Mouse (Mus musculus) Muller cell, postnatal 12 days (primary cell): ENCODE measurements at regions not wholly inside any gene's neighbourhood (a gene's known extent, or its start where the extent isn't known, plus 50 kb on each side); places are given as distances from the start of the nearest gene placed in this dataset.

Source experiments
- DNase-seq: peaks from one replicate; pipeline ENCODE4 v3.0.0-alpha.2; 2015; ENCODE audit errors: inconsistent ontology term

DNA sequence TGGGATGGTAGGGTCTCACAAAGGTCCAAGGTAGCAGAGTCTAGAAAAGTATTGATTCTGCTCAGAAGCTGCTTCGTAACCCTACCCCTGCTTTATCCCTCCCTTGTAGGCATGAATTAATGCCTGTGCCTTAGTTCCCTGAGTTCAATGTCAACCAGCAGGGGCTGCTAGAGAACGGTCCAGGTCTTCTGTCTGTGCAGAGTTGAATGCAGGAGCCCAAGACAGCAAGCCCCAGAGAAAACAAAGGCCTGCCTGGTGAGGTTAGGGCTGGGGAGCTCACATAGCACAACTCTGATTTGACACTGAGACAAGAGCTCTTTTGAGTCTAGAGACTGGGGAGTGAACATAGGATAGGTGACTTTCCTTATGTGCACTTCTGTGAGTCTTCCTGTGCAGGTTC is 56.6 kb downstream of the Olig3 start:
- DNase-seq, result peak; percentile 13

DNA sequence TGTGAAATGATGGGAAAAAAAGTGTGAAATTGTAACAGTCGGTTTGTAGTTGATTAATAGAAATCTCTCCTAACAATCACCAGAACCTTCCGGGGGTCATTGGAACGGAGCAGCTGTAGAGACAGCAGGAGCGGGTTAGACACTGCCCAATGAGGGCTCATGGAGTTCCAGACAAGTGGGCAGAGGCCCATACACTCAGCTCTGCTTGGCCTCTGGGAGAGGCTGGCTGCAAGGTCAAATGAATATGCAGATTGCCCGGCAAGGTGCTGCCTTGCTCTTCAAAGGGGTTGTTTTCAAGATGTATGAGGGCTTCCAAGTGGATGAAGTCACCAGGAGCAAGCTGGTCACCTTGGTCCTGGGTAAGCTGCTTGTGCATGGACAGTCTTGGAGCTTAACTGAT is 57.6 kb downstream of the Olig3 start:
- no peak for DNase-seq

DNA sequence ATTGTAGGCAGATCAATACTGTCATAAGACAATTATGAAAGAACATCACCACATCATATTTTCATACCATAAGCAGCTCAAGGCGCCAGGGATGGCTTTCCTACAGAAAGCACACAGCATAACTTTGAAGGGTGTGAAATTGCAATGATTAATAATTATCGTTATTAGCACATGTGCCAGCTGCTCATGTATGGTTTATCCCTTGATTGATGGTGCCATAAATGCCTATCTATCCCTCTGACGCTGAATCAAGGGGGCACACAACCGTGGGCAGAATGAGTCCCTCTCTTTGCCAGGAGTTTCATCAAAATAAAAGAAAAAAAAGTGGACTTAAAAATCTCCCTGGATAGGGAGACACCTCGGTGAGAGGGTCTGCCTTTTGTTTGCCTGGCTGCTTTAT is 58.5 kb downstream of the Olig3 start:
- DNase-seq, result no peak

DNA sequence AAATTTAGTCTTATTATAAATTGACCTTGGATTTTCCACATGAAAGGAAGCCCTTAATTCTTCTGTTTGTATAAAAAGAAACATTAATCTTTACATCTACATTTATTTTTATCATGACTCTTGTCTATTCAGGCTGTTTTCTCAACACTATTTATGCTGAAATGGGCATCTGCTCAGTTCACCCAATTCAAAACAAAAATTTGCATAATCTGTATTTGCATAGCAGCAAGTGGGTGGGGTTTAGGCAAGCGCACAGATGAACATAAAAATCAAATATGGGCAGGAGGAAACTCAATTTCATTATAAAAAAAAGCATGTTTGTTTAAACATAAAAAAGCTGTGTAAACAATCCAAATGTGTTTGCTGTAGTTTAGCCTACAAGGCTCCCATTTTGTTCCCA is 67.7 kb downstream of the Olig3 start:
- no peak for DNase-seq

DNA sequence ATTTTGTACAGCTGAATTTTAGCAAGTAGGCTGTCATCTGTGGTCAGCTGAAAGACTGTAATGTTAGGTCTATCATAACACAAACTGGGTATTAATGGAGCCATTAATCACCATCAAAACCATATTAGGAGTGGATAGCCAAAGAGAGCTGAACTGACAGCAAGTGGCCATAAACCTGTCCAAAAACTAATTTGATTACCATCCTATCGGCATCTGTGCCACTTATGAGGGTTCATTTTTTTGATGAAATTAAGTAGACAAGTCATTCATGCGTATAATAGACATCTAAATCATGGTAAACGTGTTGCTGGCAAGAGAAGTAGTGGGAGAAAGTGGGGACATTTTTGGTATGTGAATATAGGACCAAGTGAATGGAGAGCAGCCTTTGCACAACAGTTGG is 68.6 kb downstream of the Olig3 start:
- peak; percentile 45 for DNase-seq

DNA sequence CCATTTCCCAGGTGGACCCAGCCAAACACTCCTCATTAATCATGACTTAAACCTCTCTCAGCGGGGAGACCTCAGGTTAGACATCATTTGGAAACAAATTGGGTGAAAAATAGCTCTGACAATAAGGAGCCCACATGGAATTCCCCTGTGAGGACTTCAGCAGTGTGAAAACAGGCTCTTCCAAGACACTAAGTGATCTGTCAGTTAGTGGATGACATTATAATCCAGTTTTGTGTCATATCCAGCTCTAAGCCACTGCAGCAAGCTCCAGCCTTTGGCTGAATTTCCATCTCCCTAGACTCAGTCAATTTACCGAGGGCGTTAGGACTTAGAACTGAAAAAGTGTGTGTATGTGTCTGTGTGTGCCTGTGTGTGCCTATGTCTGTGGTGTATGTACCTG is 70.5 kb downstream of the Olig3 start:
- DNase-seq, result no peak

DNA sequence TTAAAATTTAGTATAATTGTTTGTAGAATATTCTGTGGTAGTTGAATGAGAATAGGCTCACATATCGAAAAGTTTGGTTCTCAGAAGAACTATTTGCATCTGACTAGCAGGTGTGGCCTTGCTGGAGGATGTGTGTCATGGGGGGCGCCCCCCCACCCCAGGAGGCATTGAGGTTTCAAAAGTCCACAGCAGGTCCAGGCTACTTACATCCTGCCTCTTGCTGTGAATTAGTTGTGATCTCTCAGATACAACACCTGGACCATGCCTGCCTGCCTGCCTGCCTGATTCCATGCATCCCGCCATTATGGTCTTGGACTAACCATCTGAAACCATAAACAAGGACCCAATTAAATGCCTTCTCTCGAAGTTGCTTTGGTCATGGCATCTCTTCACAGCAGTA is 76.2 kb downstream of the Olig3 start:
- DNase-seq, result no peak

DNA sequence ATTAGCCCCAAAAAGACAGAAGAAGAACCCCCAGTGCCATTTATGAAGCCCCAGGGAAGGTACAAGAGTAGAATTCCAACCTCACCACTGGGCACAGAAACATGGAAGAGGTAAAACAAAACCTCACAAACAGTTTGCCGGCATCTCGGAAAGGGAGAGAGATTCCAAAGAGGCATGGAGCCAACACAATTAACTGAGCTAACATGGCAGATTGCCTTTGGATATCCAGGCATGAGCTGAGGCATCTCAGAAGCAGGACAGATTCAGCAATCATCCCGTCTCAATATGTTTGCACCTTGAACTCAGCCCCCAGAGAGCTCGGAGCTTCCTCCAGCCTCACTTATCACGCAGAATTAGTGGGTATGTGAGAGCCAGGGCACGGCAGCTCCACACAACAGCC is 78.3 kb downstream of the Olig3 start:
- DNase-seq, result no peak

DNA sequence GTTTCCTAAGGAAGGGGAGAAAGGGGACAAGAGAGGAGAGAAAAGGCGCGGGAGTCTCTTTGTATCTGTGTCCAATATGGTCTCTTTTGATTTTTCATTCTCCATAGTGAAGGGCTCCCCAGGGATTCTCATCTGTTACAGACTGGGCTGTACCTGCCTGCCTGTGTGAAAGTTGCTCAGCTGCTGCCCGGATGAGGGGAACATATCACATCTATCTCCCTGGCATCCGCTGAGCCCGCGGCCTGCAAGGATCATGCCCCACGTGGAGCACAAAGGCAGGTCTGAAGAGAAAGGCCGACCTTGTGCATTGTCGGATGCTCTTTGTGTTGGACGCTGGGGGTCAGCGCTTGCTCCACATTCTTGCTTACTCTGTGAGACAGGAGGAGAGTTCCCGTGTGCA is 85.5 kb downstream of the Olig3 start:
- DNase-seq, result no peak

DNA sequence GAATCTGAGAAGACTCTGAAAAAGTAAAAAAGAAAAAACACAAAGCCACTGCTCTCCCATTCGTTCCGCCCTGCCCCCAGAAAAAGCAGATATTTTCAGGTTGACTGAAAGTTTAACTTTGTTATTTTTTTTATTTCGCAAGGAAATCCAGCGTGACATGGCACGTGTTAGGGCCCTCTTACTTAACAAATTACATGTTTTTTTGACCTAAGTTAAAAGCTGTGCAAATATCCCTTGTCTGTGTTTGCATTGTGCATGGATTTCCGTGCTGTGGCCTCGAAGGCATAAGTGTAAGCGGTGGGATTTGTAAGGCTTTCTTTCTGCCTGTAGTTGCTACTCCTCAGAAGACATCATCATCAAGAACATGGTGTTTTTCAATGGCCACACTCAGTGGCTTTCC is 87.2 kb downstream of the Olig3 start:
- no peak for DNase-seq

DNA sequence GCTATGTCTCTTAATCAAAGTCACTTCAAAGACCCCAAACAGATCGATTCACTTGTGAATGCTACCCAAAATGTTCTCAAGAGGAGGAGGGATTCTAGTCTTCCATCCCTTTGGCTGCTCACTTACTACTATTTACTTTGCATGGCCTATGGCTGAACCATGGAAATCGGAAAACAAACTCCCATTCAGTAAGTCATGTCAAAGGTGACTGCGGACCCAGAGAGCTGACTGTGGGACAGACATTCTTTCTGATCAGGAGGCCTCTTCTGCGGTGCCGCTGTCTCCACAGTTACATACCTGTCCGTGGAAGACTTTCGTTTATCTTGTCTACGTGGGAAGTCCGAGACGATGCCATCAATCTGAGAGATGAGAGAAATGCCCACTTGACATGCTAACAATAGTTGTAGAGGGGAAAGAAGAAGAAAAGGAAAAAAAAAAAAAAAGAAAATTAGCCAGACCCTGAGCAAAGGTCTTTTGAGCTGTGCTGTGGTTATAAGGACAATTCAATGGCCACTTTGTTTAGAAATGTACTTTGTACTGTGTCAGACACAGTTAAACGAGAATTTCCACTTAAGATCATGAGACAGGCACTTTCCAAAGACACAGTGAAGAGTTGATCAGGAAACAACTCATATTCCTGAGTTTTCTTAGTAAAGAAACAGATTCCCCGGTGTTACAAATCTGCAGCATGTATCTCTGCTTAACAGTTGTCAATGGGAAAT is 92.7 kb downstream of the Olig3 start:
- DNase-seq, result no peak

DNA sequence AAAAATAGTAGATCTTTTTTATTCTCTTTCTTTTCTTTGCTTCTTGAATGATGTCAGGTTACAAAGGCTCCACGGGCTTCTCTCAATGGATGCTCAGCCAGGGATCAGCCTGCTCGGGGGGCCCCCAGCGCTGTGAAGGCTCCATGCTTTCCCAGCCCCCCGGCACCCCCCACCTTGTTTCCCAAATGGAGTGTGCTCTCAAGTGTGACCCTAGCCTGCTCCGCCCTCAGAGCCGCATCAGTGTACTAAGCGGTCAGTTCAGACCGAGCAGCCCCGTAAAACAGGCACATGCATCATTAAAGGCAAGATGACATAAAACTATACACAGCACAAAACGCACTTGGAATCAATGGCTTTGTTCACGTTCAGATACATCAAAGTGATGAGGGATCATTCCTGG is 102.7 kb downstream of the Olig3 start:
- no peak for DNase-seq

DNA sequence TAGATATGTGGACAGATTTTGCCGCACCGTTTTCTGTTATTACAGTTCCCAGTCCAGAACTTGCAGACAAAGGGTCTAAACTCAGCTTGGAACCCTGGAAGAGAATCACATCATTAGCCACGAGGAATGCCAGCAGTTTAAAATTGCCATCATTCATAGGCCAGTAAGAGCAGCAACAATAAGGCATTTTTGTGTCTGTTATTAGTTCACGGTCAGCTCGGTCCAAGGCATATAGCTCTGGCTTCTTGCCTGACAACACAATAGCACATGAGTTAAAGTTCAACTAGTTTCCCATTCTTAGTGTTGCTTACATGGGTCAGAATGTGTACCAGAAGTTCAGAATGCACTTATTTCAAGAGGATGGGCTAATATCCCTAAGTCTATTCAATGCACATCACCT is 103.4 kb downstream of the Olig3 start:
- peak; percentile 46 for DNase-seq

DNA sequence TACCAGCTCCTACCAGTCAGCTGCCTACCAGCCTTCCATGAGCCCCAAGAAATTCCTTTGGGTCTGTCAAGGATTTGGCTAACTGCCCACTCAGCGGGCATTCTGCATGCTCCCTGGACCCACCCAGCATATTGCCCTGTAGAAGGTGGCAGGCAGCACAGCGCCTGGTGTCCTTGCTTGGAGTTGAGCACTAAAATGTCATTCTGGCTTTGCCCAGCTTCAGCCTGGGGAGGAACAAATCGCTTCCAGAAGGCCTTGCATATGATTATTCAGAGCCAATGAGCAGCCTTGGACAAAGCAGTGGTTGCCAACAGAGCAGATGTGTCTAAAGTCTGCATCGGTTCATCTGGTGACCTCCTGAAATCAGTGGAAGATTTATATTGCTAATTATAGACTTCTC is 103.8 kb downstream of the Olig3 start:
- no peak for DNase-seq

DNA sequence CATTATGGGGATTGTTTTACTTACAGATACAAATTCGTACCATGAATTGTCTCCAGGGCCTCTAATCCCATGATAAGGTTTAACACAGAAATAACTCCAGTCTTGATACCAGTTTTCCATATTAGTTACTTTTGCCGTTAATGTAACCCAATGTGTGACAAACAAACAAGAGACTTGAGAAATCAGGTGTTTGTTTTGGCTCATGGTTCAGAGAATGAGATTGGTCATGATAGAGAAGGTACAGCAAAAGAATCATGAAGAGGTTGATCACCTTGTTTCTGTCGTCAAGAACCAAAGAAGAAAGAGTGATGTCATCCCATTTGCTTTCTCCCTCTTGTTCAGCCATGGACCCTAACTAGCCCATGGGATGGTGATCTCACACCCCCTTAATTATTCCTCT is 107.5 kb downstream of the Olig3 start:
- no peak for DNase-seq

DNA sequence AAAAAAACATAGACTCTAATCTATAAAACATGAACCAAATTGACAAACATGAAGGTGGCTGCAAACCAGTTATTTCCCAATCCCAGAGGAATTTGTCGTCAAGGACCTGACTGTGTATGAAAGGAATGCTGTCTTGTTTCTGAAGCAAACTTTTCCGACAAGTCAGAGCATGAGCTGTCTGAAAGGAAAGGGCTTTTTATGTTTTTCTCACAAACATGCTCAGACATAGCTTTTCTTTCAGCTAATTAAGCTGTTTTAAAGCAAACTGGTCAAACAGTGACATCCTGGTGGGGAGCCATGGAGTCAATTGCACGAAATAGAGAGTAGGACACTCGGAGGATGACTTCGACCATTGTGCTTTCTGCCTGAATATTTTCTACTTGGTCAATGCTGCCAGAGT is 108.2 kb downstream of the Olig3 start:
- DNase-seq, result peak; percentile 85

DNA sequence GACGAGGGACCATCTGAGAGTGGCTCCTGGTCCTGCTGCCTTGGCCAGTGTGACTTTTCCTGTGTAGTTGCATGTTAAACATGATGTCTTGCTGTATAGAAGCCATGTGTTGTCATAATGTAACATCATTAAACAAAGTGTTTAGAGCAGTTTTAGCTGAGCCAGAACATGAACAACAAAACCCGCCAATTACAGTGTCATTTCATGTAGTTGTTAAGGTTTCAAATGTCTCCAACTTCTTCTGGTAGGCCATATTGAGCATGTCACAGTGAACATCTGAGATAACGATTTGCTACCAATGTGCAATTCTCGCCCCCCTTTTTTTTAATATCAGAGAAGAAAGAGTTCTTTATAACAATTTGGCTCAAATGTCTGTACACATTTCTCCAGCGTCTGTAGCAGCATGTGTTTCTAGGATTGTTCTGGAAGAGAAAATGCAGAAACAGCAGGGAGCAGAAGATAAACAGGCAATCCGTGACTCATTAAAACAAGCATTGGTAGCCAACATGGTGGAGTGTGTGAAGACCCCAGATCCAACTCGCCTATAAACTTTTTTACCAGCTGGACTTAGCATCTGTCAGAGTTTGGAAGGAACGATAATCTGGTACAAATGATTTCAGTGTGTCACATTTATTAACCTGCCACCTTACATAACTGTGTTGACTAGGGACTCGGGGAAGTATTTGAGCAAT is 115.2 kb downstream of the Olig3 start:
- peak; percentile 66 for DNase-seq

DNA sequence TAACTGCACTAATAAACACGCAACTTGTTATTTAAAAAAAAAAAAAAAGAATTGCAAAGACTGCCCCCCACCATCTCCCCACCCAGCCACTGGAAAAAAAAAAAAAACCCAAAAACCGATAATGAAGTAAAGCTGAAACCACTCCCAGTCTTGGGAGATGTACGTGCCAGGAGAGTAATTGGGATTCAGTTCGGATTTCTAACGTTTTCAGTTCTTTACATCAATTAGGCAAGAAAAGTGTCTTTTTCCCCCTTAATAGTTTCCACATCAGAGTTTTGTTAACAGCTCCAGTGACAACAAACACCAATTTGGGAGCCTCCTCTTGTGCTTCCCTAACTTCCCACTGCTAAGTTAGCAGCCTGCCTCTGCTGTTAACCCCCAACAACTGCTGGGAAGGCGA is 115.7 kb downstream of the Olig3 start:
- DNase-seq, result no peak

DNA sequence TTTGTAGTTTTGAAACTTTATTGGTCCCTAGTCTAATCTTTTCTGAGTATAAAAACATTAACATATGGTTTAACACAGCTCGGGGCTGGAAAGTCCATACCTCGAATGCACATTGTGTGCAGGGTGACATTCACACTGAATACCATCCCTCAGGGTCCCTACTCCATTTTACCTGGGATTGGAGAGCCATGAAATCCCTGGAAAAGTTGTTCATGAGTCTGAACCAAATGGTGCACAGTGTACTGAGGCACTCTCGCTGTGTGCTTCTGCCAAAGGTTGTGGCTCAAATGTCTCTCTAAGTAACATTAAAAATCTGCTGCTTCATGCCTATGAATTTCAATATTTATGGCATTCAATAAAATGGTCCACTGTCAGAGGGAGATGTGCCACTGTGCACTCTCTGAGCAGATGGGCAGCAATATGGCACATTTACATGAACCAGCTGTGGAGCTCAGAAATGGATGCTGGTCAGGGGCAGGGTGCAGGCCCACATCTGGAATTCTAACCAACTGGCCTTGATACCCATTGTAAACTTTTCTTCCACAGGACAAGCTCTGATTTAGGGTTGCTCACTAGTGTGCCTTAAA is 116.7 kb downstream of the Olig3 start:
- no peak for DNase-seq

DNA sequence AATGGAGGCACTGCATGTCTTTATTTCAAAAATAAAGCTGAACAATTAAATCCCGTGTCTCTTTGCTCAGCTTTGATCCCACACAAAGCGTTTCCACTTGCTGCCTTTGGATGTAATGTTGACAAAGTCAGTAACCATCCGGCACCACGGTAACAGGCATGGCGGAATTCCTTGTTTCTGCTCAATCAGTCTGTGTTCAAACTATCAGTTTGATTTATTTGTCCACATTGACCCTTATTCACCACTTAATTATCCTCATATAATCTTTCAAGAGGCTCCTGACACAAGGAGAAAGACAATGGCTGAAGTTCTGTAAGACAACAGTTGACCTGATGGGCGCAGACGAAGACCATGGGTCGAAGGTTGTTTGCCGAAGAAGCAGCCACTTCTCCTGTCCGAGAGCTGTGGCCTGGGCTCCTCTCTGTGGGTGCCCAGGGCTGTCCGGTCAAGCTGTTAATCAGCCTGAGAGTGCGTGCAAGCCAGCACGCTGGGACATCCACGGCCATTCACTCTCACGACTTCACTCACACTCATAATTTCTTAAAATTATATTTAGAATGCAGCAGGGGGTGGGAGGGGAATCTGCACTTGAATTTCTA is 106.1 kb upstream of the Ifngr1 start:
- DNase-seq, result peak; percentile 21

DNA sequence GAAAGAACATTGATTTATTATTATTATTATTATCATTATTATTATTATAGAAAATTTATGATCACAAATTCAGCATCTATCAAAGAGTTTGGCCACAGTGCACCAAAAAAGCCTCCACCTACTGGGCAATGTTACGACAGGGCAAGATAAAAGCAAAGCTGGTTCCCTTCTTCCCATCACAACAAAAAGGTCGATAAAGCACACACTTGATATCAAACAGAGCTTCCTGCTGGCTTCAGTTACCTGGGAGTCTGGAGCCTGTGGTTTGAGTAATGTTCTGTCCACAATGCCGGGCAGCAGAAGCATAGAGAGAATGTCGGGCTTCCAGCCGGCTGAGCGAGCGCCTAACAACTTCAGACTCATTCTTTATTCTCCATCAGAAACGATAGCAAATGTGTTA is 101.2 kb upstream of the Ifngr1 start:
- no peak for DNase-seq

DNA sequence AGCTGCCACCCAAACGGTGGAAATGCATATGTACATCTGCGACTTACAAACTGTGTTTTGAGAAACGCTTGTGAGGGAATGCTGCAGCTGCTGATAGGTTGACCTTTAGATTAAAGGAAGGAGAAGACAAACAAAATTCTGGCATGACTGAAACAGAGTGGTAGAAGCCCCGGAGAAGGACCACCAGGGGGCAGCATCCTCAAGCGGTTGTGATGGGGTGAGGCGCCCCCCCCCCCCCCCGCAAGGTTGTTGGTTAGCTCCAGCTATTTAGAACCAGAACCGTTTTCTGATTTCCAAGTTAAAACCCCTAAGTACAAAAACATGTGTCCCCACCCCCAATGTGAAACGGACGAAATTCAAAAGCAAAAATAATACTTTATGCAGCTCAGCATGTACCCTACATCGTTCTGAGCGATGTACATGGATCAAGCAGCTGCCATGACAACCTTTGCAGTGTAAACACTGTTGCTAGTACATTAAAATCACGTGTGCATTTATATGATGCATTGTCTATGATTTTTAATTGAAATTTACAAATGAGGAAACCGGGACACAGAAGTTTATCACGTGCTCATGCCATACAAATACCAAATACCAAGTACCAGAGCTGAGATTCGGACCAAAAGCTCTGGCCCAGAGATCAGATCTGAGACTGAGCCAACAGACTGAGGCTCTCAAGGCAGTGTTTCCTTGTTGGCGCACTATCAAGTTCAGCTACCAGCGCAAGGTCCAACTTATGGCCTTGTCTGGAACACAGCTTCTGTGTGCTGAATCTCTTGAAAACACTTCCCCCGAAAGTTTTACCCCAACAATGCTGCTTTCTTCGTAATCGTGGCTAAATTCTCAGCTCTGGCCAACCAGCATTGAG is 100.0 kb upstream of the Ifngr1 start:
- DNase-seq, result peak; percentile 36
